Mouse (Mus musculus) embryonic fibroblast, embryonic 13.5 days (primary cell): Measurements from ENCODE around the gene Pdgfc.

Experiments
- CTCF ChIP-seq: IDR thresholded peaks from 2 replicates; pipeline ENCODE4 v1.5.1; 2011; ENCODE audit warnings: mild to moderate bottlenecking, control low read depth, low read length, moderate library complexity, borderline replicate concordance; ENCODE audit not compliant: insufficient read depth
- POLR2A ChIP-seq: IDR thresholded peaks from 2 replicates; pipeline ENCODE4 v1.6.1; 2011; ENCODE audit warnings: low read depth, mild to moderate bottlenecking, control low read depth, low read length, moderate library complexity

DNA sequence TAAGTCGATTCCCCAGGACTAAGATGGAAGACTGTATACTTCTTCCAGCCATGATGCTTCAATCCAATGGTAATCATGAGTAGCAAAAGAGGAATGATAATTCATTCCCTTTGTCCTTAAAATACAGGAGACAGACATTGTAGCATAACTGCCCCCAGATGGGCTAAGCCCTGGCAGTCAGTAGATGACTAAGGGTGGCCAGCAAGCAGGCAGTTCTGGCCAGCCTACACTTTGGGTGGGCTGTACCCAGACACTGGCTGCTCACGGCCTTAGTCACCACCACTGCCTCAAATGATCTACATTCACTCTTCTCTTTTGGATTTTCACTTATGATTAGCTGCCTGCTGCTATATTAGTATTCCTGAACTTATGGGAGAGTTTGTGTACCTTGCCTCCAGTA is 5.9 kb upstream of the Pdgfc start:
- TF ChIP-seq POLR2A (no peak), CTCF (no peak)
